Mouse (Mus musculus) midbrain, embryonic 10.5 days (tissue): ENCODE measurements around the gene Prkce. TPM values are rescaled to one million over a fixed set of nuclear protein-coding genes. Genes with fewer than 3 reads are reported as not detected.

Experiments
- DNase-seq: peaks from one replicate; pipeline ENCODE4 v3.0.0-alpha.2; 2017; ENCODE audit warnings: low spot score
- H3K27ac ChIP-seq: fragments of 300-500 bp; sonication (generic); replicated peaks from 2 replicates; pipeline ENCODE4 v1.5.1; 2016; ENCODE audit warnings: mild to moderate bottlenecking
- H3K27me3 ChIP-seq: fragments of 300-500 bp; sonication (generic); 2 replicates; pipeline ENCODE4 v1.6.1; 2016; ENCODE audit warnings: low read depth, mild to moderate bottlenecking; ENCODE audit not compliant: poor library complexity, severe bottlenecking
- H3K36me3 ChIP-seq: fragments of 300-500 bp; sonication (generic); 2 replicates; pipeline ENCODE4 v1.6.1; 2016; ENCODE audit warnings: mild to moderate bottlenecking, moderate library complexity
- H3K4me1 ChIP-seq: fragments of 300-500 bp; sonication (generic); 2 replicates; pipeline ENCODE4 v1.6.1; 2016
- H3K4me3 ChIP-seq: fragments of 300-500 bp; sonication (generic); 2 replicates; pipeline ENCODE4 v1.5.1; 2016; ENCODE audit warnings: mild to moderate bottlenecking, moderate library complexity
- H3K9me3 ChIP-seq: fragments of 300-500 bp; sonication (generic); replicated peaks from 2 replicates; pipeline ENCODE4 v1.6.1; 2016; ENCODE audit warnings: mild to moderate bottlenecking
- WGBS: fragments of 180-500 bp; shearing (Covaris S2); methylation state at CpG from one replicate; pipeline ENCODE4 v1.1.7; 2016; 5-methylcytosine and 5-hydroxymethylcytosine counted together
- polyA plus RNA-seq: library from polyadenylated mRNA; unstranded; fragments of >200 nt; fragmentation: Nextera tagmentation; extraction: Ambion mirVana; gene quantifications from 2 replicates; pipeline ENCODE4 v1.2.1, GENCODE M21; 2016

The Prkce gene
- polyA plus RNA-seq, 1 experiment from 2014 or later = 2.9 TPM

DNA sequence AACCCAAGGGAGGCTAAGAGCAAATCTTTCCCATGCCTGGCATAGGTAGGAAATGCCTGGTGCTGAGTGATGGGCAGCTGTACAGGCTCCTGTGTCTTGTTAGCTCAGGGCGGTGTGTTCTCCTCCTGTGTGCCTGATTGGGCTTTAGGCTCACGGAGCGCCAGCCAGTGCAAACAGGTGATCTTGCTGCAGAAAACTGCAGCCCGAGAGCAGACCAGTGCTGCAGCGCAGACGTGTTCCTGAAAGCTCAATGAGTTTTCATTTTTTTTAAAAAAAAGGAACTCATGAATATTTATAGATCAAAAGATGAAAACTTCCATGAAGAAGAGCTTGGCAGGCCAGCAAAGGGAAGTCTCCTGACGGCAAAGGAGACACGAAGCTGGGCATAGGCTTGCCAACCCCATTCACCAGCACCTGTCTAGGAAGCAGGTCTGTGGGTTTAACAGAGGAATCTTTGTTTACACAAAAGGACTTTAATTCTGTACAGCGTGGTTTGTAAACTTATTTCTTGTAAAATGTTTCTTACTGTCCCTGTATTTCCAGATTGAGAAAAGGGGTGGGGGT lies 67.1 kb downstream of the Prkce start:
- Histone ChIP-seq H3K9me3 (no peaks in the 10 kb centered on the region; the same call in 1 of the 2 replicates), H3K27me3 (no peaks in the 10 kb centered on the region), H3K36me3 (no peaks in the 10 kb centered on the region), H3K4me3 (no peak overlapping the region), H3K27ac (no peak overlapping the region), H3K4me1 (no peaks in the 10 kb centered on the region)
- 90% methylated on average over 9 of the region's 9 CpGs for WGBS
- no peak for DNase-seq

DNA sequence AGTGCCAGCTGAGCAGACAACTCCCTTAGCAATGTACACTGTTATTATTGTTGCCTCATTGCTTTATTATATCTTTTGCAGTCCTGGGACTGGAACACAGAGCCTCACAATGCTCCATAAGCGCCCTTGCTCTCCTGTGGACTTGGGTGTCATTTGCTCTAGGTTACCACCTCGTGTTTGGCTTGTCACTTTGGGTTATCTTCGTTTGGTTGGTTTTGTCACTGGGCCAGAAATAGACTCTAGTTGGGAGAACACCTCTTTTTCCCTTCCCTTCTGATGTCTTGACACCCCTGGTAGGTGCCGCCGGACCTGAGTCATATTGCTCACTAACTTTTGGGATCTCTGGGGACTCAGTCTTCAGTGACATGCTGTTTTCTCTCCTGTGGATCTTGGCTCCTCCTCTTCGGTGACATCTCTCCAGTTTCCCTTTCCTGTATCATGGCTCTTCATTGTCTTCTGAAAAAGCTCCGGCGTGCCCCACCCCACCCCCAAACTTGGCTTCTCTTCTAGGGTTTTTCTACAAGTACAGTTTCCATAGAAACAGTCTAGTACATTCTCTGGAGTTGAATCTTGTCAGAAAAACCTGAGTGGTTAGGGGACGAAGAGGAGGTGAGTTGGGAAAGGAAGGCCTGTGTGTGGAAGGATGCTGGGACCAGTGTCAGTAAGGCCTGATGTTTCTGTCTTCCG lies 68.6 kb downstream of the Prkce start:
- Histone ChIP-seq H3K4me3 (no peak overlapping the region), H3K4me1 (no peaks in the 10 kb centered on the region), H3K27me3 (no peaks in the 10 kb centered on the region), H3K27ac (no peak overlapping the region), H3K9me3 (no peaks in the 10 kb centered on the region; the same call in 1 of the 2 replicates), H3K36me3 (no peaks in the 10 kb centered on the region)
- 92% methylated on average over 10 of the region's 10 CpGs for WGBS
- DNase-seq = no peak

DNA sequence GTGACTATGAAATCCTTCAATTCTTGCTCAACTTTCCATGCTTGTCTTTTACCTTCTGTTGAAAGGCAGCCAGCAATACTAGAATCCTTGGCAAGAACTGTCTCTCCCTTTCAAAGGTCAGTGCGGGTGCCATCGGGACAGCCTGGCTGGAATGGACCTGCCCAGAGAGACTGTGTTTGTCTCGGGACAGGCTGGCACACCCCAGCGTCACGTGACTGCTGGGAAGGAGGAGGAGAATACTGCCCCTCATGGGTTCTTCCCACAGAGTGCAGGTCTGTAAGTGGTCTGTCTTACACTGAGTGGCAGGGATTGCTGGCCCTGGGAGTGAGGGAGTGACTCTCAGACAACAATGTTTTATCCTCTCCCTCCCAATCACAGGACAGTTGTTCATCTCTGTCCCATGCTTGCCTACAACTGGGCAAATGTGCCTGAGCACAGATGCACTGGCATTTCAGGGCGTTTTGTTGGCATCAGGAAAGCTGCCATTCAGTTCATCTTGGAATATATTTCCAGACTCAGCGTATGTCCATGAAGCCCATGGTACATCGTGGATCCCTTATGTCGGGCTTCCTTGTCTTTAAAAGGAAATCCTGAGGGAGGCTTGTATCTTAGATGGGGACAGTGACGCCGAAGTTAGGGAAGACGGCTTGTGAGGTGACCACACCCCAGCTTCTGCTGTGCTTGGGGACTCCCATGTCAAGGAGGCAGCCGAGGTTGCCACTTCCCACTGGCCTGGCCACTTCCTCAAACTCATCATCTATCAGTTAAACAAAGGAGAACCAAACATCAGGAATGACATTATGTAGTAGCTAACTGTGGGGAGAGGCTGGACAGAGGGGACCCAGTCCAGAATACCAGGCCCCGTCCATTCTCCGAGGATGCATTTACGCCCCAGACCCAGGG lies 69.5 kb downstream of the Prkce start:
- Histone ChIP-seq H3K27ac (no peak overlapping the region), H3K27me3 (no peaks in the 10 kb centered on the region), H3K36me3 (no peaks in the 10 kb centered on the region), H3K4me1 (no peaks in the 10 kb centered on the region), H3K4me3 (no peak overlapping the region), H3K9me3 (no peaks in the 10 kb centered on the region; the same call in 1 of the 2 replicates)
- WGBS = 93% methylated on average over 16 of the region's 16 CpGs
- DNase-seq = no peak

DNA sequence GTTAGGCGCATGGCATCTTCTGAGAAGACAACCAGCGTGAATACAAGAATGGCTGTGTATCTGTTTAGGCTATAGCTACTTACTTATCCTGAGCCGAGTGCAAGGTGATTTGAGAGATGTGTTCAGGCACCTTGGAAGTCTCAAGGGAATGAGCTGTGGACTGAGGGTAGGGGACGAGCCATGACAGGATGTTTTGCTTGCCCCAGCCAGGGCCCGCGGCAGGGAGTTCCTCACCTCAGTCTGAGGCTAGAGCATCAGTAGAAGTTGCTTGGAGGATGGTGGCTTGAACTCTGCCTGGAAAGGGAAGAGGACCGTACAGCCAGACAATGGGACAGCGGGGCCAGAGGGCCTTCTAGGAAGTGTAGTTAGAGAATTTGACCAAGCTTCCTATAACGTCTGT lies 74.7 kb downstream of the Prkce start:
- 90% methylated on average over 9 of the region's 9 CpGs for whole genome bisulfite sequencing
- no peaks in the 10 kb centered on the region for H3K9me3 ChIP-seq
- no peak for DNase-seq
- H3K27me3 ChIP-seq = no peaks in the 10 kb centered on the region
- no peaks in the 10 kb centered on the region for H3K36me3 ChIP-seq
- 0 out of 2 replicates have a peak, but pooled peaks cover 5% of the 10 kb centered on the region for H3K4me1 ChIP-seq
- no peak overlapping the region for H3K4me3 ChIP-seq
- H3K27ac ChIP-seq = no peak overlapping the region

GRCm38 (mm10) chr17:86243109-86243527 lies 75.5 kb downstream of the Prkce start:
- Histone ChIP-seq H3K27me3 (no peaks in the 10 kb centered on the region), H3K4me1 (0 out of 2 replicates have a peak, but pooled peaks cover 5% of the 10 kb centered on the region), H3K27ac (no peak overlapping the region), H3K36me3 (no peaks in the 10 kb centered on the region), H3K4me3 (no peak overlapping the region), H3K9me3 (no peaks in the 10 kb centered on the region)
- WGBS = 87% methylated on average over 16 of the region's 16 CpGs
- DNase-seq = no peak

GRCm38 (mm10) chr17:86244397-86244796 lies 76.8 kb downstream of the Prkce start:
- 90% methylated on average over 5 of the region's 5 CpGs for WGBS

GRCm38 (mm10) chr17:86248832-86249231 lies 81.2 kb downstream of the Prkce start:
- Histone ChIP-seq H3K36me3 (no peaks in the 10 kb centered on the region), H3K27ac (no peak overlapping the region), H3K4me1 (0 out of 2 replicates have a peak, but pooled peaks cover 5% of the 10 kb centered on the region), H3K4me3 (no peak overlapping the region), H3K9me3 (no peaks in the 10 kb centered on the region), H3K27me3 (no peaks in the 10 kb centered on the region)
- DNase-seq = no peak
- WGBS = 86% methylated on average over 8 of the region's 8 CpGs

More at GRCm38 (mm10) chr17:86244397-86244796, 76.8 kb downstream of the Prkce start:
- Histone ChIP-seq H3K36me3 (no peaks in the 10 kb centered on the region), H3K9me3 (no peaks in the 10 kb centered on the region), H3K27ac (no peak overlapping the region), H3K4me3 (no peak overlapping the region), H3K4me1 (0 out of 2 replicates have a peak, but pooled peaks cover 5% of the 10 kb centered on the region), H3K27me3 (no peaks in the 10 kb centered on the region)
- DNase-seq = no peak

GRCm38 (mm10) chr17:86249499-86250405 lies 82.2 kb downstream of the Prkce start:
- WGBS = 87% methylated on average over 21 of the region's 21 CpGs
- Histone ChIP-seq H3K36me3 (peaks cover 3% of the 10 kb centered on the region; the same call in 1 of the 2 replicates), H3K4me1 (0 out of 2 replicates have a peak, but pooled peaks cover 5% of the 10 kb centered on the region), H3K4me3 (no peak overlapping the region), H3K27me3 (no peaks in the 10 kb centered on the region), H3K9me3 (peaks cover 5% of the 10 kb centered on the region), H3K27ac (no peak overlapping the region)
- DNase-seq = no peak

- H3K27me3 ChIP-seq = no peaks in the 10 kb centered on the region
- peaks cover 8% of the 10 kb centered on the region for H3K9me3 ChIP-seq
- WGBS = 86% methylated on average over 7 of the region's 7 CpGs
- H3K36me3 ChIP-seq = peaks cover 3% of the 10 kb centered on the region; the same call in 1 of the 2 replicates
- DNase-seq = no peak
- no peak overlapping the region for H3K27ac ChIP-seq
- 0 out of 2 replicates have a peak, but pooled peaks cover 5% of the 10 kb centered on the region for H3K4me1 ChIP-seq
- no peak overlapping the region for H3K4me3 ChIP-seq
Observed at GRCm38 (mm10) chr17:86250406-86250905, 82.9 kb downstream of the Prkce start.

GRCm38 (mm10) chr17:86253884-86254283 lies 86.3 kb downstream of the Prkce start:
- Histone ChIP-seq H3K36me3 (peaks cover 3% of the 10 kb centered on the region; the same call in 1 of the 2 replicates), H3K4me3 (no peak overlapping the region), H3K27ac (no peak overlapping the region), H3K27me3 (no peaks in the 10 kb centered on the region), H3K9me3 (peaks cover 8% of the 10 kb centered on the region), H3K4me1 (no peaks in the 10 kb centered on the region)
- DNase-seq = no peak
- WGBS = 94% methylated on average over 9 of the region's 9 CpGs

DNA sequence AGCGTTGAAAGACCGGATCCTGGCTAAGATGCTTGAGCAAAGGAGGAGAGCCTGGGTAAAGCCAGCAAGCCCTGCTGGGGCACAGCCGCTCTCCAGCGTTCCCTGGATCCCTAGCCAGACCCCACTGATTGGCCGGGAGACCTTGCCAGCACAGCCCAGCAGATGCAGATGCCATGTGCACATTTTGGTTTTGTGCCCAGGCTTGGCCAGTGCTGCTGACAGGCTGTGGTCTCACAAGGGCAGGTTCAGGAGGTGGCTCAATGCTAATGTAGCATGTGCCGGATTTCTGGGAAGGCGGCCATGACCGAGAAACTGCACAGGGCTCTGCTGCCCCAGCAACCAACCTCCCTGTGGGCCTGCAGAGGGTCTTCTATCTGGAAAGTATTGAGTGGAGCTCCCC lies 86.7 kb downstream of the Prkce start:
- Histone ChIP-seq H3K4me1 (no peaks in the 10 kb centered on the region), H3K36me3 (peaks cover 3% of the 10 kb centered on the region; the same call in 1 of the 2 replicates), H3K4me3 (no peak overlapping the region), H3K27ac (no peak overlapping the region), H3K9me3 (peaks cover 8% of the 10 kb centered on the region), H3K27me3 (no peaks in the 10 kb centered on the region)
- no peak for DNase-seq
- 95% methylated on average over 8 of the region's 8 CpGs for WGBS
